Mouse (Mus musculus) c-Kit-positive CD71-positive TER-119-negative erythroid progenitor cells, embryonic 14.5 days (primary cell): Measurements from ENCODE around the gene Suv39h2.

ENCODE experiments used
- DNase-seq: peaks from one replicate; pipeline ENCODE4 v3.0.0-alpha.2; 2013; ENCODE audit warnings: low read depth

The Suv39h2 gene

GRCm38 (mm10) chr2:3474861-3475283, at the start of gene Suv39h2:
Gene Suv39h2, minus strand, starts transcription at chr2:3475031.
- DNase-seq: peak; percentile 89

GRCm38 (mm10) chr2:3522558-3522957, 47.7 kb upstream of the Suv39h2 start:
- DNase-seq: no peak

GRCm38 (mm10) chr2:3512552-3513454, 38.0 kb upstream of the Suv39h2 start, which contains the start of the genes Gm45902, Hspa14 and Cdnf:
Gene Gm45902, minus strand, starts transcription at chr2:3512790.
Gene Hspa14, minus strand, starts transcription at chr2:3512814.
Gene Cdnf, plus strand, starts transcription at chr2:3513030.
- peak; percentile 97 for DNase-seq

GRCm38 (mm10) chr2:3512076-3512475, 37.2 kb upstream of the Suv39h2 start:
- DNase-seq: peak; percentile 69

- no peak for DNase-seq
Observed at GRCm38 (mm10) chr2:3500886-3501285, 26.1 kb upstream of the Suv39h2 start.

GRCm38 (mm10) chr2:3499543-3499942, 24.7 kb upstream of the Suv39h2 start:
- DNase-seq: no peak

- DNase-seq: peak; percentile 23
Observed at GRCm38 (mm10) chr2:3493833-3494409, 19.1 kb upstream of the Suv39h2 start.

GRCm38 (mm10) chr2:3489816-3490215, 15.0 kb upstream of the Suv39h2 start:
- no peak for DNase-seq

GRCm38 (mm10) chr2:3480239-3480638, 5.4 kb upstream of the Suv39h2 start:
- peak; percentile 45 for DNase-seq

GRCm38 (mm10) chr2:3475746-3476251, 968 bp upstream of the Suv39h2 start:
- DNase-seq: no peak

GRCm38 (mm10) chr2:3474361-3474805, 448 bp downstream of the Suv39h2 start:
- peak; percentile 56 for DNase-seq

GRCm38 (mm10) chr2:3473891-3474290, 940 bp downstream of the Suv39h2 start:
- peak; percentile 48 for DNase-seq

GRCm38 (mm10) chr2:3456590-3456989, 18.2 kb downstream of the Suv39h2 start:
- DNase-seq: no peak

GRCm38 (mm10) chr2:3453096-3453495, 21.7 kb downstream of the Suv39h2 start:
- no peak for DNase-seq

- no peak for DNase-seq
Observed at GRCm38 (mm10) chr2:3449431-3449830, 25.4 kb downstream of the Suv39h2 start.

GRCm38 (mm10) chr2:3445984-3446383, 28.8 kb downstream of the Suv39h2 start:
- DNase-seq: no peak

- DNase-seq: no peak
Observed at GRCm38 (mm10) chr2:3444206-3444605, 30.6 kb downstream of the Suv39h2 start.

GRCm38 (mm10) chr2:3437956-3438355, 36.9 kb downstream of the Suv39h2 start:
- DNase-seq: no peak

- DNase-seq: no peak
Observed at GRCm38 (mm10) chr2:3435369-3436061, 39.3 kb downstream of the Suv39h2 start.

GRCm38 (mm10) chr2:3430956-3431355, 43.9 kb downstream of the Suv39h2 start:
- no peak for DNase-seq

- no peak for DNase-seq
Observed at GRCm38 (mm10) chr2:3424579-3424910, 50.3 kb downstream of the Suv39h2 start.

GRCm38 (mm10) chr2:3423841-3424578, 50.8 kb downstream of the Suv39h2 start, which contains the start of gene Dclre1c:
Gene Dclre1c, plus strand, starts transcription at chr2:3424131.
- DNase-seq: peak; percentile 93
